Mouse (Mus musculus): ENCODE data around the gene Adamtsl3.

The Adamtsl3 gene

DNA sequence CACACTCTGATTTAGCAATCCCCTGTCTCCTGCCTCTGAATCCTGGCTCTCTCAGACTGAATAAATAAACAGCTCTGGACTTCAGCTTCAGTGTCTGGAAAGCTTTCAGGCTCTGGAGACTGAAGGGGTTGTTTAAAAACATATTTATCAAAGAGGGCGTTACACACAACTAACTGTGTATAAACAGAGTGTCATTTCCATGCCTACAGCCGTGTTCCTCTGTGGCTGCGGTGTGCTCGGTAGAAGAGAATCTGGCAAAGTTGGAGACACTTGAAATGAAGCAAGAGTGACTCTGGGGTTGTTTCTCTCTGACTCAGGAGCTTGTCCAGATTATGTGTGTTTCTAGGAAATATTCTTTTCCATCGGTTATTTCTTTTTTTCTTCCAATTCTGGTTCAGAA, 167.0 kb downstream of the Adamtsl3 start:
- no peak for DNase-seq (ENCODE audit: low read depth)

DNA sequence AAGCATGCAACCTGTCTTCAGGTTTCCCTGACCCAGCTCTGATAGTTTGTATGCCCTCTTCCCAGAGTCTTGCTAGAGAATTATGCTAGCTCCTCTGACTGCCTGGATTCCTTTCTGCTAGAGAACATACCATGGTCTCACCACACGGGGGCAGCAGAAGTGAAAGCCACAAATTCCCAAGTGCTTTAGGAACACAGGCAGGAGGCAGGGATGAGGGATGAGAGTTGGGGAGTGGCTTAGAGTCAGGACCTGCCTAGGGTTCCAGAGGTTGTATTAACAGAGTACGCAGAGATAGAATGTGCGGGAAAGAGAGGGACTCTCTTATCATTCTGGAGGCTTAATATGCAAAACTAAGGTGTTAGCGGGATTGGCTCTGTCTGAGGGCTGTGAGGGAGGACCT, 168.6 kb downstream of the Adamtsl3 start:
- DNase-seq (ENCODE audit: low read depth) = peak; percentile 19

DNA sequence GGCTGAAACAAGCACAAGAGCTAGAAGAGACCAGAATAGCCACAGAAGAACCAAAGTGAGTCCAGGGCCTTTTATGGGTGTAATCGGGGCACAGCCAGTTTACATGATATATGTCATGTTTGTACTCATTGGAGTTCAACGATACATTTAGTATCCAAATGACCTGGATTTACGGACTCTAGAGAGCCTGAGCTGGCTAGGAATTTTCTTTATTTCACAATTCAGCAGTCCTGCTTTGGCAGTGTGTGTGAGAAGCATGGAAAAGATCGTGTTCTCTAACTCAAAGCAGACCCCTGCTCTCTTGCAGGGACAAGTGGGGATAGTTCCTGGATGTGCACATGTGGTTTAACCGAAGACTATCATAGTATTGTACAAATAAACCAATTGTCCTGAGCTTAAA, 195.1 kb downstream of the Adamtsl3 start:
- no peak for DNase-seq (ENCODE audit: low read depth)

DNA sequence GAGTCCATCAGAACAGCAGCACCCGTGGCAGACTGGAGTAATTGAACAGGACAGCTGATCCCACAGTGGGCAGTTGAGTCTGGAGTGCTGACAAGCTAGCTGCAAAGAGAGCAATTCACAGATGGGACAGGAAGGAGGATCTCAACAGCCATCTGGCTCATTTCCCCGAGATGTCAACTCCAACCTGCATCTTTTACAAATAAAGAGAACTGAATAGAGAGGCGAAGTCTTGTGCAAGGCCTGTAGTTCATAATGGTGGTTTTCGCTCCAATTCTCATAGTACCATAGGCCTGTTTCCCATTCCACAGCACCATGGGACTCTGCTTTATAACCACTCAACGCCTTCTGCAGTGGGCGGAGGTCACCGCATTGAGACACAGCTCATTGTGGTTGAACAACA, 195.9 kb downstream of the Adamtsl3 start:
- no peak for DNase-seq (ENCODE audit: low read depth)

DNA sequence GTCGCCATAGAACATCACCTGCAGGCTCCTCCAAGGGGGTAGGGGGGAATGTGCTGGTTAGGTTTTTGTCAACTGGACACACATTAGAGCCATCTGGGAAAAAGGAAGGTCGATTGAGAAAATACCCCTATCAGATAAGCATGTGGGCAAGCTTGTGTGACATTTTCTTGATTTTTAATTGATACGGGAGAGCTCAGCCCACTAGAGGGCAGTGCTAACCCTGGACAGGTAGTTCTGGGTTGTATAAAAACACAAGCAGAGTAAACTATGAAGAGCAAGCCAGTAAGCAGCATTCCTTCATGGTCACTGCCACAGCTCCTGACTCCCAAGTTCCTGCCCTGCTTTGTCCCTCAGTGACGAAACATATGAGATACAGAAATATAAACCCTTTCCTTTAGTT, 197.7 kb downstream of the Adamtsl3 start:
- peak; percentile 5 for DNase-seq (ENCODE audit: low read depth)

DNA sequence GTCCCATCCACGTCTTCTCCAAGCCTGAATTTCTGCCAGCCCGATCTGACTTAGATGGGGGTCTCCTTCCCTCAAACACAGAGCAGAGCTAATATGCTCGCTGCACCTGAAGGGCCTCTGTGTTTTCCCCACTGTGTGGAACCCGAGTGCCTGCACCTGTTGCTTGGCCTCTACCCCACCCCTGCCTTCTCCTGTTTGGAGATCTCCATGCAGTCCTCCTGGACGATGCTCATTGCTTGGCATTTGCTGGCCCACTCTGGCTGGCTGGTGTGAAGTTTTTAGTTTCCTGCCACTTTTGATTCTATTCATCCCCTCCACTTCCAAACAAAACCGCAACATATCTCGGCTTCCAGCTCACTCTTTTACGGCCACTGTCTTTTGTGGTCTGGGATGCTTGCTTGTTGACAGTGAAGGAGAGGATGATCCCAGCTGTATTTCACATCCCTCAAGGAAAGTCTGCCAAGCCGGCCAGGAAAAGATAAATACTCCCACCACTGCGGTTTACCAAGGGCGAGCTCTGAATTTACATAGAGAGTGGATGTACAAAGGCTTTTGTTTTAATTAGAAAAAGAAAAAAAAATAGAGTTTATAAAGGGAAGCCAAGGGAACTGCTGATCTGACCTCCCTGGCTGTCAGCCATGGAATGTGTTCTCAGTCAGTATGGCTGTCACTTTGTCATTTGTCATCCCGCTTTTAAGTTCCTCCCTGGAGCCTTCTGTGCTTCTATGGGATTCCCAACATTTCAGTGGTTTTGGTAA, 198.4 kb downstream of the Adamtsl3 start:
- DNase-seq (ENCODE audit: low read depth) = no peak

DNA sequence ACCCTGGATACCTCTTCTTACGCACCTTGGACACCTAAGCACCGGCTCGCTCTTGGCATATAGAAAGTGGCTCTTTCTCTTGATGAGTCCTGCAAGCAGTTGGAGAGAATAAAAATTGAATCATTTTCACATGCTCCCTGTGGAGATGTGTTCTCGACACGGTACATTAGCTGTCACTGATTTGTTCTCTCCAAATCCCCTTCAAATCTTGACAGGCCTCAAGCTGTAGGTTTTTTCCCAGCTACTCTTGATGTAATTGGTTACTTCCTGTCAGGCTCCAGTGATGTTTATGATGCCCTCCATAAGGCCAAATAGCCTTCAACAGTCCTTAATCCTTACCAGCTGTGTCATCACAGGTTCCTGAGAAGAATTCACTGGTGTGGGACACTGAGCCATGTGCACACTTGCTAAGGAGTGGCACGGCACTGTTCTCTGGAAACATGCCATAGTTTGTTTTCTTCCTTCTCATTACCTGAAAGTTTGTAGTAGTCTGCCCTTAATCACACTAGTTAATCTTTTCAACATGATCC, 209.0 kb downstream of the Adamtsl3 start:
- no peak for DNase-seq (ENCODE audit: low read depth)

DNA sequence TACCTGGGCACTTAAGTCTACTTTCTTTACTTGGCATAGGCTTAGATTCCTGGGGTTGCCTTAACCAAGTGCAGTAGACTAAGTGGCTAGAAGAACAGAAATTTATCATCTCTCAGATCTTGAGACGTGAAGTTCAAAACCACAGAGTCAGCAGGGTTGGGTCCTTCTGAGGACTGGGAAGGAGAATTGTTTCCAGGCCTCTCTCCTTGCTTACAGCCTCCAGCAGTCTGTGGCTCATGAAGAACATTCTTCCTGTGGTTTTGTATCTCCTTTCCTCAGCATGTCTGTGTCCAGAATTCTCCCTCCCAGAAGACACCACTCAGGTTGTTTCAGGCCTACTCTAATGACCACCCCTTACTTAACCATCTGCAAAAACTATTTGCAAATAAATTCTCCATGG, 216.5 kb downstream of the Adamtsl3 start:
- DNase-seq (ENCODE audit: low read depth) = no peak

DNA sequence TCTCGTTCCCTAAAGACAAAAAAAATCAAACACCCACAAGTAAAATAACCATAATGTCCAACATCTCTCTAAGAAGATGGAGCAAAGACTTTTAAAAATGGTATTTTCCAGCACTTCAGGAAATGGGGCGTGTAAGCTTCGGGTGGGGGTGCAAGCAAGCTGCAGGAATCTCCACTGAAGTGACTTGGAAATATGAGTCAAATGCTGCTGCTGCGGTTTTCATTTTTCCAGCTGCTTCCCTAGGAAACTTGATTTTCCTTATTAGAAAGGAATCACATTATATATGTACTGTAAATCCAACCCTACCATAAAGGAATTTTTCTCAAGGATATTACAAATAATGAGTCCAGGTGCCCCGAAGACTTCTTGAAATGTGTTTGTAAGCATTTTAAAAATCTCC, 220.3 kb downstream of the Adamtsl3 start:
- no peak for DNase-seq (ENCODE audit: low read depth)

DNA sequence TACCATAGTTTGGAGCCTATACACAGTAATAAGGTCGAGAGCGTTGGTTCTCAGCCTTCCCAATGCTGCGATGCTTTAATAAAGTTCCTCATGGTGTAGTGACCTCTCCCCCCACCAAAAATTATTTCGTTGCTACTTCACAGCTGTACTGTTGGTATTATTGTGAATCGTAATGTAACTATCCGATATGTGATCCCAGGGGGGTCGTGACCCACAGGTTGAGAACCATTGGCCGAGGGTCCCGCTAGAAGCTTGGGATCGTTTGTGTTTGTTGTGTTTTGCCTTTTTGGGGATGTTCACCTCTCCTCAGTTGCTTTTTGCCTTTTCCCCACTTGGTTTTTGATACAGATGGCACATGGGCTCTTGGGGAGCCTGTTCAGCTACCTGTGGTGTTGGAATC, 220.9 kb downstream of the Adamtsl3 start:
- no peak for DNase-seq (ENCODE audit: low read depth)

DNA sequence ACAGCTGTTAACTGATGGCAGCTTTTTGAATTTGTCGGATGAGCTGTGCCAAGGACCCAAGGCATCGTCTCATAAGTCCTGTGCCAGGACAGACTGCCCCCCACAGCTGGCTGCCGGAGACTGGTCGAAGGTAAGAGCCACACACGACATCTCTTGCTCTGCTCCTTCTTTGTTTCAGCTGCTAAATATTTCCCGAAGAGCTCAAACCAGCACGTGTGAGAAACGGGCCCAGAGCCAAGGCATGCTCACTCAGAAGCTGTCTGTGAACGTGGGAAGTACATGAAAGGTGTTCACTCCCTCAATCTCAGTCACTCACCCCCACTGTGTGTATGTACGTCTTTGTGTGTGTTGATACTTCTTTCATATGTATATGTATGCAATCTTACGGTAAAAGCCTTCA, 221.6 kb downstream of the Adamtsl3 start:
- DNase-seq (ENCODE audit: low read depth) = no peak

DNA sequence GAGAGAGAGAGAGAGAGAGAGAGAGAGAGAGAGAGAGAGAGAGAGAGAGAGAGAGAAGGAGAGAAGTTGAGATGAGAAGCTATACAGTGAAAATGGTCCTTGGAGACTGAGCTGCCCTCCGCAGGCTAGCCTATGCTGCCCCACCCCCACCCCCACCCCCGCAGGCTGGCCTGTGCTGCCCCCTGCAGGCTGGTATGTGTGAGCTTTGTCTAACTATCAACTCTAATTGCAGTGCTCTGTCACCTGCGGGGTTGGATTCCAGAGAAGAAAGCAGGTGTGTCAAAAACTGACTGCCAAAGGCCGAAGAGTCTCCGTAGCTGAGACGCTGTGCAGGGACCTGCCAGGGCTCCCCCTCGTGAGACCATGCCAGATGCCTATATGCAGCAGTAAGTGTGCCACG, 231.2 kb downstream of the Adamtsl3 start:
- no peak for DNase-seq (ENCODE audit: low read depth)

DNA sequence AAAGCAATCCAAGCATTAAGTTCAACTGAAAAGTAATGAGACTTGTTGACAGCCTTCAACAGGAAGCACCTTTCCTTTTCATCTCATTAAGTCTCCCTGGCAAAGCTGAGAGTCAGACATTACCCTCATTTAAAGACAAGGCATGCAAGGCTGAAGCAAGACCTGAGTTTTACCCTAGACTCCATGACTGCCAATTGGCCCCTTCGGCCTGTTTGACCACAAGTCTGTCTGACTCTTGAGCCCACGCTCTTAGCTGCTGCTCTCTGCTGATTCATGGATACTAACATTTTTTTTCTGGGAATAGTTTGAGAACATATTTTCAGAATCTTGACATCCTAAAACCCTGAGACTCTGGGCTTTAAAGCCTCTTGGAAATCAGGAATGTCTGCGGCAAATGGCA, 232.3 kb downstream of the Adamtsl3 start:
- no peak for DNase-seq (ENCODE audit: low read depth)

DNA sequence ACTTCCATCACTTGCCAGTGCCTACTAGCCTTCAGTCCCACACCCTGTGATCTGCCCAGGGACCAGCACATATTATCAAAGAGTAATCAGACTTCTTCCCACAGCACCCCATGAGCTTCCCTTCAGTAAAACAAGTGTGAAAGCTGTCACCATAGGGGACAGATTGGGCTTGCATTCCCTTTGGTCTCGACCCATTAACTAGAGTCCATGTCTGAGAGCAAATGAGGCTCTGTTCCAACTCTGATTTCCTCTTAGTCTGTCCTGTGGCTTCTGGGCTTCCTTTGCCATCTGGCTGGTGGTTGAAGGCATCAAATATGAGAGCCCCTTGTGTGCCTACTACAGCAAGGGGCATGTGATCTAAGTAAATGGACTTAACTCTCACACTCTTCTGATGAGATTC, 237.5 kb downstream of the Adamtsl3 start:
- no peak for DNase-seq (ENCODE audit: low read depth)

DNA sequence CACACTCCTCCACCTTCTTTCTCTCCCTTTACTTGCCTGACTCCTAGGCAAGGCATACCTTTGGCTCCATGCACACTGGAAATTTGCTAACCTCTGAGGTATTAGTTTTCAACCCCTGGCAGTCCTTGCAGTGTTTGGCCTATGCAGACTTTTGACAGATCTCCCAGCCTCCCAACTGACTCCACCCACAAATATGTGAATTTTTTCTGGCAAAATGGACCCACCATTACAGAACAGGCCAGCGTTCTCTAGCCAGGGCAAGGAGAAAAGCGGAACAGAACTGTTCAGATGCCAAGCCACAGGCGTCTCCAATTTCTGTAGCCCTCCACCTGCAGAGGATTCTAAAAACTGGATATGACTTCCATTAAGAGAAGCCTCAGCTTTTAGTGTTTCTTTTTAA, 244.5 kb downstream of the Adamtsl3 start:
- DNase-seq (ENCODE audit: low read depth) = no peak

DNA sequence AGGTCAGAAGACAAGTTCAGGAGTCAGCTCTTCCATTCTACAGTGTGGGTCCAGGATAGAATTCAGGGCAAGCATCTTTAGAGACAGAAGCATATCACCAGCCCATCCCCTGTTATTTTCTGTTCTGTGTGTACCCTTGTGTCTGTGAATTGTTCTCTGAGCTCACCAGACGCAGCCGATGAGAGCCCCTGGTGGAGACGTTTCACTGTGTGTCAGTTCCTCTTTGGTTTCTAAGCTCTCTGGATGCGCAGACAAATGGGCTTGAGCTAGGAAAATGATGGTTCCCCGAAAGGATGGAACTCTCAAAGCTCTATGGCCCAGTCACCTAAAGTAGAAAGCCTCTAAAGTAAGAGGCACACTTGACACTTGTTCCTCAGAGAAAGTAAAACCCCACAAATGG, 246.3 kb downstream of the Adamtsl3 start:
- DNase-seq (ENCODE audit: low read depth) = no peak

DNA sequence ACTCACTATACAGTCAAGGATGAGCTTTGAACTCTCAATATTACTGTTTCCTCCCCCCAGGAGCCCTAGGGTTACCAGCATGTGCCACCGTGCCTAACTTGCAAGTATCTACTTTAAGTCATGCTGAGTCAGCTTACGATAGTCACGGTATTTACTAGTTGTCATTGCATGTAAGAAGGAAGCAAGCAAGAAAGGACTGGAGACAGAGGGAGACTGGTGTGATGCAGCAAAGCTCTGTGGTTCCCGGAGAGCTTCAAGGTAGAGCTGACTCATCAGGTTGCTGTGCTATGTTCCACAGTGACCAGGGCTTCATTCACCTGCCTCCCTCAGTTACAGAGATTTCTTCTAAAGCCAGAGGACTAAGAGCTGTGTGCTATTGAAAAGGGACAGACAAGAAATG, 247.0 kb downstream of the Adamtsl3 start:
- DNase-seq (ENCODE audit: low read depth) = no peak

DNA sequence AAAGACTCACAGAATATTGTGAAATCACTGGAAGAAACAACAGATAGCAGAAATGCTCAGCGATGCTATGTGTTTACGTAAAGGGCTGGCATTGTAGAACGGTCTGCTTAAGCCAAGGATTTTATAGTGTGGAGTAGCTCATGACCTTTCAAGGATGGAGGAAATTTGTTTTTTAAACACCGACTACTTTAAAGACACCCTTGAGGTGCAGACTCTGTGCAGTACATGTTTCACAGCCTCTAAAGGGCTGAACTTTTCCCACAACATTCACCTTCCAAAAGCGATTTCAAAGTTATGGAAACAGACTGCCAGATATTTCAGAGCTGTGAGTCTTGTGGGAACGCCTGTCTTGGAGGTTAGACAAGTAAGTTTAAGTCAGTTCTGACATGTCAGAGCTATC, 255.4 kb downstream of the Adamtsl3 start:
- DNase-seq (ENCODE audit: low read depth) = no peak

DNA sequence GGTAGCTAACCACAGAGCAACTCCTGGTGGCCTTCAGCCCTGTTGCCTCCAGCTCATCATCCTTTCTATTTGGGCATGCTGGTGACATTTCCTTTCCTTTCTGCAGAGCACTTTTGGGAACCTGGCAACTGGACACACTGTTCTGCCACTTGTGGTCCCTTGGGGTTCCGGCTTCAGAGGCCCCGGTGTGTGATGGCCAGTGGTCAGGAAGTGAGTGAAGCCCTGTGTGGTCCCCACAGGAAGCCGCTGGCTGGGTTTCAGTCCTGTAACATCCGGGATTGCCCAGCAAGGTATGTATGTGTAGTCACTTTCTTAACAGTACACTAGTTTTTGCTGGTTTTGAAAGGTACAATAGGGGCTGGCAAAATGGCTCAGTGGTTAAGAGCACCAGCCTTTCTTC, 266.5 kb downstream of the Adamtsl3 start:
- DNase-seq (ENCODE audit: low read depth) = no peak

DNA sequence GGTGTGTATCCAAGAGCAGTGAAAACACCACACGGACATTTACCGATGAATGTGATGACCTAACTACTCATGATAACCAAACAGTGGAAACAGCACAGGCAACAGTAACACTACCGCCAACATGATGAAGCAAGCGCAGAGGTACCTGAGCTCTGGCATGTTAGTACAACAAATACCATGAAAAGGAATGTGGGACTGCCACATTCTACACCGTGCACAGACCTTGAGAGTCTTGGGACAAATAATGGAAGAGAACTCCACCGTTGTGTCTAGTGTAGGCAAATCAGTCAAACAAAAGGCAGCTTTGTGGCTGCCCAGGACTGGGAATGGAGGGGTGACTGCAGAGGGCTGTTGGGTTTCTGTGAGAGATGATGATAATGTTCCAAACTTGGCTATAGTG, 269.9 kb downstream of the Adamtsl3 start:
- no peak for DNase-seq (ENCODE audit: low read depth)

DNA sequence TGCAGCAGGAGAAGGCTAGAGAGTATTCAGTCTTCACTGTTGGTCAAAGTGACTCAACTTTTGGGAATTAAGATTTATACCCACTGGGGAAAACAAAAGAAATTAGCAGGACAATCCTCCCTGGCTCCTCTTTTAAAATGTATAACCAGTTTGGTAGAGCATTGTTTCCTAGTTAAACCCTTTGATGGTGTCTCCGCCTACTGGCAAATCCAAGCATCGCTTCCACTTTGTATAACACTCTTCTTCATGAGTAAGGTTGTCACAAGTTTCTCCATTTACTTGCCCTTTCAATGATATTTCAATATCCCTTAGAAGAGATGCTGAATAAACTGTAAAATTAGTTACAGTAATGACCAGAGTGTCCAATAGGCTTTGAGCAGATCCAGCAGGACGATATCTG, 274.1 kb downstream of the Adamtsl3 start:
- no peak for DNase-seq (ENCODE audit: low read depth)

DNA sequence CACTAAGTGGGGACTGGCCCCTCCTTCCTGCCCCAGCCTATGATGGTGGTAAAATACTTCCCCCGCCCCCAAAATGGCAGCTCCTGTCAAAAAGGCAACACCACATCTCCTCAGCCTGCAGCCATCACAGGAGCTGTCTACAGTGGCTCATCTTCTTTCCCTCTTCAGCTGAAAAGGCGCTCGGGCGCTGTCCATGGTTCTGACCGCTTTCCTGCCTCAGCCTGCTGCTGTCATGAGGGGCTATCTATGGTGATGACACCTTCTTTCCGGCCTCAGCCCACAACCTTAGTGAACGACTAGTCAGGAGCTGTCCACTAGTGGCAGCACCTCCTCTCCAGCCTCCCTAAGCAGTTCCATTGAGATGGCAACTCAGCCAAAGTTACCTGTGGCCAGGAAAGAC, 289.8 kb downstream of the Adamtsl3 start:
- DNase-seq (ENCODE audit: low read depth) = peak; percentile 51

DNA sequence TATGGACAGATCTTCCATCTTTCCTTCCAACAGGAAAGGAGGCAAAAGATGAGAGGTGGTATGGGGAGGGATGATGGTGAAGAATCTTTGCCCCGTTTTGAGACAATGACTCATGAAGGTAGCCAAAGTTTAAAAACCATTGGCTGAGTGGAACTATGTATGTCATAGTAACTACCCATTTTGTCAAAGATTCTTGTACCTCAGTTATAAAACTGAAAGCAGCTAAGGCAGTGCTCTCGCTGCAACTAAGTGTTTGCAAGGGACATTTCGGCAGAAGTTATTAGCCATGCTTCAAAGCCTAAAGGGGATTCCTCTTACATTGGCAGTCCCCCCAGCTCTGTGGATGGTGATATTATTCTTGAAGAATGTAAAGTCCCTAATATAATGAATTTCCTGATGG, 311.7 kb downstream of the Adamtsl3 start:
- peak; percentile 6 for DNase-seq (ENCODE audit: low read depth)

DNA sequence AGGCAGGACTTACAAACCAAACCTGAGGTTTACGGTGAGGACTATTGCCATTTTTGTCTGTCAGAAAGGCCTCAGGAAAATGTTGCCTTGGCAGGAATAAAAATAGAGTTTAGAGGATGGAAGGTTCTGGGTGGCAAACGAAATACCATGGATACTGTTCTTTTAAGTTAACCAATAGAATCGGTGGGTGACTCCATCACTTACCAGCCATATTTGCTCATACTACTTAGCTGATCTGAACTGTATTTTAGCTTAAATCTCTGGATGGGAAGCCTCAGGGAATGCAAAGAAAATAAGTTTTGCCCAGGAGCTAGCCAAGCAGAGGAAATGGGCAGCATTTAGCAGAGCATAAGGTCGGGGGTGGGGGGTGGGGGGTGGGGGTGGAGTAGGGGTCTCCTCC, 312.4 kb downstream of the Adamtsl3 start:
- DNase-seq (ENCODE audit: low read depth) = no peak
